Mouse (Mus musculus) midbrain, postnatal 0 days (tissue): ENCODE results near the gene Rtl9. TPM values are rescaled to one million over a fixed set of nuclear protein-coding genes. Genes with fewer than 3 reads are reported as not detected.
A peak's percentile ranks its signal among the peaks of the same experiment; 100 is the strongest.

Experiments
- ATAC-seq: fragments of 200-750 bp; cut with Nextera tagmentation; 2 replicates; pipeline ENCODE4 v1.8.0; 2017; ENCODE audit warnings: moderate number of reproducible peaks, mild to moderate bottlenecking, moderate TSS enrichment, moderate library complexity; ENCODE audit not compliant: low FRiP score
- DNase-seq: peaks from one replicate; pipeline ENCODE4 v3.0.0-alpha.2; 2015; ENCODE audit warnings: low spot score
- H3K27ac ChIP-seq: fragments of 300-500 bp; sonication (generic); 2 replicates; pipeline ENCODE4 v1.5.1; 2014; ENCODE audit warnings: low read depth, mild to moderate bottlenecking, low read length, mixed read lengths
- H3K27me3 ChIP-seq: fragments of 300-500 bp; sonication (generic); 2 replicates; pipeline ENCODE4 v1.6.1; 2014; ENCODE audit warnings: low read length, control low read depth, mixed read lengths; ENCODE audit not compliant: insufficient read depth
- H3K36me3 ChIP-seq: fragments of 300-500 bp; sonication (generic); 2 replicates; pipeline ENCODE4 v1.6.1; 2014; ENCODE audit warnings: low read length, control low read depth, mixed read lengths; ENCODE audit not compliant: insufficient read depth
- H3K4me1 ChIP-seq: fragments of 300-500 bp; sonication (generic); 2 replicates; pipeline ENCODE4 v1.6.1; 2014; ENCODE audit warnings: mild to moderate bottlenecking, control low read depth, antibody characterized with exemption, low read length, mixed read lengths; ENCODE audit not compliant: insufficient read depth
- H3K4me2 ChIP-seq: fragments of 300-500 bp; sonication (generic); 2 replicates; pipeline ENCODE4 v1.6.1; 2014; ENCODE audit warnings: low read depth, mild to moderate bottlenecking, low read length, mixed read lengths; ENCODE audit not compliant: poor library complexity, severe bottlenecking
- H3K4me3 ChIP-seq: fragments of 300-500 bp; sonication (generic); 2 replicates; pipeline ENCODE4 v1.5.1; 2014; ENCODE audit warnings: low read depth, mild to moderate bottlenecking, low read length, moderate library complexity
- H3K9ac ChIP-seq: fragments of 300-500 bp; sonication (generic); replicated peaks from 2 replicates; pipeline ENCODE4 v1.6.1; 2014; ENCODE audit warnings: mild to moderate bottlenecking, low read length, moderate library complexity, mixed read lengths; ENCODE audit not compliant: poor library complexity, severe bottlenecking
- H3K9me3 ChIP-seq: fragments of 300-500 bp; sonication (generic); 2 replicates; pipeline ENCODE4 v1.6.1; 2016; ENCODE audit warnings: low read length, control low read depth
- CTCF ChIP-seq: IDR thresholded peaks from 2 replicates; pipeline ENCODE4 v1.5.1; 2016; ENCODE audit warnings: antibody characterized with exemption, mild to moderate bottlenecking
- WGBS: fragments of 180-500 bp; shearing (Covaris S2); extraction: QIAGEN DNeasy Blood & Tissue Kit; methylation state at CpG from one replicate; pipeline ENCODE4 v1.1.7; 2014; 5-methylcytosine and 5-hydroxymethylcytosine counted together
- polyA plus RNA-seq: library from polyadenylated mRNA; unstranded; fragments of >200 nt; fragmentation: Nextera tagmentation; extraction: Ambion mirVana; gene quantifications from 2 replicates; pipeline ENCODE4 v1.2.1, GENCODE M21; 2015
- total RNA-seq: library from RNA; depleted of rRNA; stranded (reverse); fragments of >200 nt; gene quantifications from 2 replicates; pipeline ENCODE4 v1.2.3, GENCODE M21; 2014

Gene Rtl9
- total and polyA plus RNA-seq, 2 experiments from 2014 or later, result 1.4 to 3.5 TPM

DNA sequence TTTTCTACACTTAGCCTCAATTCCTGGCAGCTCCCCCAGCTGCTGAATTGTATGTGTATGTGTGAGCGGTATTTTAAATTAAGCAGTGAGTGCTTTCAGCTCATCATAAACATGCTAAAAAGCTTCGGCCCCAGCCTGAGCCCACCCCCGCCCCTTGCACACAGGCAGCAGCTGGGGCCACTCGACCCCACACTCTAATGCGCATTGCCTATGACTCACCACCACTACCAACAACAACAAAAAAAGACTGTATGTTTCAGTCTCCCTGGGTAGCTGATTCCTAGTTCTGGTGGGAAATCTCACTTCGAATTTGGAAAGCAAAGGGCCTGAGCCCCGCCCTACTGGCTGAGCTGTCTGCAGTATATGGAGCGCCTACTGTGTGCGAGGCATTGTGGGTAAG lies 35.1 kb upstream of the Rtl9 start:
- Histone ChIP-seq H3K4me1 (no peaks in the 10 kb centered on the region), H3K4me2 (no peak overlapping the region), H3K36me3 (no peaks in the 10 kb centered on the region), H3K9me3 (no peaks in the 10 kb centered on the region), H3K27me3 (peaks cover 5% of the 10 kb centered on the region; the same call in 1 of the 2 replicates), H3K4me3 (no peak overlapping the region), H3K9ac (no peak overlapping the region), H3K27ac (no peak overlapping the region)
- ATAC-seq, result no peak
- TF ChIP-seq CTCF, result no peak
- 80% methylated on average over 9 of the region's 9 CpGs for WGBS
- no peak for DNase-seq

DNA sequence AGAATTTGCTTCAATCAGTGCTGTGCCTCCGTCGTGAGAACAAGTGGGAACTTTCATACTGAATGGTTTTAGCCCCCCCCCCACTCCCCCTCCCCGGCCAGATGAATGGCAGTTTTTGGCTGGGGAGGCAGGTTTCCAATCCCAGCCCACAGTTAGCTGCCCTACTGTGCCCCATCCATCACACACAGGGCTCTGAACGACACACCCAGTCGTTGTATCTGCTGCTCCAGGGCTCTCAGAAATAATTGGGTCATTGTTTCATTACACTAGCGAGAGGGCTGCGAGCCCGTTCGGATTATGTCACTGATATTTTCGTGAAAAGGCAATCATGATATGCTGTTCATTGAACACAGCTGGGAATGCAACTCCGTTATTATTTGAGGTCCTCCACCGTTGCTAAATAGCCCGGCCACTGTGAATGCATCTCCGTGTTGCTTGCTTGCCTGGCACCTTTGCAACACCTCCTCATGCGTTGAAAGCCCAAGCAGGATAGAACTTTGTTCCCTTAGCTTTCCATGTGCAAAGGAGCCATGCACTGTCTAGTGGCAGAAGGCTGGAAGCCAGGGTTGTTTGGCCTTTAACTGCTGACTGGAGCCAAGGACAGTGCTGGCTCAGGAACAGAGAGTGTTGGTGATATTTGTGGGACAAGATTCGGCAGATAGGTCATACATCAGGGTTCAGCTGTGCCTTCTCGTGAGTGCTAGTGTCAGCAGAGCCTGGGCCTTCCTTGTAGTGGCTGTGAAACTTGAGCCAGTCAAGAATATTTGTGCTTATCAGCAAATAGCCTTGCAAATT lies 32.9 kb upstream of the Rtl9 start:
- H3K9me3 ChIP-seq, result no peaks in the 10 kb centered on the region
- H3K9ac ChIP-seq, result no peak overlapping the region
- H3K4me1 ChIP-seq, result no peaks in the 10 kb centered on the region
- no peak overlapping the region for H3K4me2 ChIP-seq
- TF ChIP-seq CTCF, result no peak
- no peak overlapping the region for H3K27ac ChIP-seq
- DNase-seq, result peak; percentile 9
- ATAC-seq, result peak; percentile 31; the same call in 1 of the 2 replicates
- WGBS, result 50% methylated on average over 17 of the region's 17 CpGs
- H3K4me3 ChIP-seq, result no peak overlapping the region
- H3K27me3 ChIP-seq, result peaks cover 5% of the 10 kb centered on the region; the same call in 1 of the 2 replicates
- no peaks in the 10 kb centered on the region for H3K36me3 ChIP-seq

DNA sequence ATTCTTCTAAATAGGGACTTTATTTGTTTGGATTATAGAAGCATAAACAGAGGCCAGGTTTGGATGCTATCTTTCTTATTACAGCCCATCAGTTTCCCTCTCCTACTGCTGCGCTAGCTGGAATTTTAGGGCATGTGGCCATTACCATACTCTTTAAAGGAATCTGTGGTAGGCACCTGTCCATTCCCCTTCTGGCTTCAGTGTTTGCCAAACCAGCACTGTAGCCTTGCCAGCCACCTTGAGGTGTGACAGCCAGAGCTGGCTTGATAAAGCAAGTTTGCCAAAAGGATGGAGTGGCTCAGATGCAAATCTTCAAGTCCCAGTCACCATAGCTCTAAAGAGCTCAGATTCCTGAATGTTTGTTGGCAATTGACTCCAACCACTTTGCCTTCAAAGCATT lies 32.3 kb upstream of the Rtl9 start:
- Histone ChIP-seq H3K27me3 (peaks cover 5% of the 10 kb centered on the region; the same call in 1 of the 2 replicates), H3K4me2 (no peak overlapping the region), H3K9me3 (no peaks in the 10 kb centered on the region), H3K27ac (no peak overlapping the region), H3K4me1 (no peaks in the 10 kb centered on the region), H3K9ac (no peak overlapping the region), H3K36me3 (no peaks in the 10 kb centered on the region), H3K4me3 (no peak overlapping the region)
- no peak for DNase-seq
- TF ChIP-seq CTCF, result no peak
- 89% methylated on average over 1 of the region's 1 CpGs for WGBS
- ATAC-seq, result no peak

DNA sequence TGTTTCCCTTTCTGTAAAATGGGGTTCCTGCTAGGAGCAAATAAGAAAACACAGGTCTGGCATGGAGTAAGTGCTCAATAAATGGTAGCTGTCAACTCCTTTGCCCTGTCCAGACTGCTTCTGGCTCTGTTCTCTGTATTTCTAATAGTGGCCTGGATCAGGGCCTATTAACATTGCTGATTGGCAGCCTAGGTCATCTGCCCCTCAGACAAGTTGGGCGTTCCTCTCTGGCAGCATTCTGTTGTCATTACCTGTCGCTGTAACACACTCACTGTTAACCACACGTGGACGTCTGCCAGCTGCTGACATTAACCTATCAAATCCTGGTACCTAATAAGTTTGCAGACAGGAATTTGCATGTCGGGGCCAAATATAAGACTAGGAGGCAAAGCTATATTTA lies 31.8 kb upstream of the Rtl9 start:
- H3K4me2 ChIP-seq, result no peak overlapping the region
- ATAC-seq (no peak), DNase-seq (no peak)
- H3K9ac ChIP-seq, result no peak overlapping the region
- TF ChIP-seq CTCF, result no peak
- H3K27me3 ChIP-seq, result peaks cover 5% of the 10 kb centered on the region; the same call in 1 of the 2 replicates
- WGBS, result 77% methylated on average over 5 of the region's 5 CpGs
- no peaks in the 10 kb centered on the region for H3K4me1 ChIP-seq
- no peak overlapping the region for H3K4me3 ChIP-seq
- H3K9me3 ChIP-seq, result no peaks in the 10 kb centered on the region
- H3K27ac ChIP-seq, result no peak overlapping the region
- H3K36me3 ChIP-seq, result no peaks in the 10 kb centered on the region

DNA sequence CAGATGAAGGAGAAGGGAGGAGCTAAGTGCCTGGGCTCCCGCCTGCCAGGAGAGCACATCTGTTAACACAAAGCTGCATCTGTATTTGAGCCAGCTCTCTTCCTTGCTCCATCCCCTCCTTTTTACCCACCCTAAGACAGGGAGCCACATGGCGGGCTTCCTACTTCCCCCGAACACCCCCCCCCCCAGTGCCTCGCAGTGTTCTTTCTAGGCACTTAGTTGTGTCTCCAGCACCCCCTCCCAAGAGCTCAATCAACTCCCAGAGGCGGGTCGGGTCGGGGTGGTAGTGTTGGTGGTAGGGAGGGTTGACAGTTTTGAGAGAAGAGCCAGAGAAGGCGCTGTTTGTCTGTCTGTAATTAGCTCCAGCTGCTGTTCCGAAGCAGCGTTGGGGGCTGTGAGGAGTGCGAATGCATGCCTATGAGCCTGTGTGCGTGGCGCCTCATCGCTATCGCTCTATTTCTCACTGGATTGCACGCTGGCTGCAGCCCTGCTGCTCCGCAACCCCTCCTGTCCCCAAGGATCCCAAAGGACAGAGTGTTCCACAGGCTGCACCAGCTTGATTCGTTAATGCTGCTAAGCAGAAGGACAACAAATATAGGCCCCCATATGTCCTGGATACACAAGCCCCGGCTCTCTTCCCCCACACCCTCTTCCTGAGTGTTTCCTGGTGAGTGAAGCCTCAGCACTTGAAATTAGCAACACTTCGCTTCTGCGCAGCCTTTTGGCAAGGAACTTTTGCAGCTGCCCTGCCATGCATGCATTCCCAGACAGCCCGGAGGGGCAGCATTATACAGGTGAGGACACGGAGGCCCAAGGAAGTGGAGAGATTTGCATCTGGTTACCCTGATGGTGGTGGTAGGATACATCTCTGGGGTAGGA lies 18.7 kb upstream of the Rtl9 start:
- H3K27me3 ChIP-seq, result peaks cover 8% of the 10 kb centered on the region; the same call in 1 of the 2 replicates
- H3K9ac ChIP-seq, result no peak overlapping the region
- ATAC-seq (peak; percentile 52; the same call in 1 of the 2 replicates), DNase-seq (peak; percentile 32)
- H3K36me3 ChIP-seq, result no peaks in the 10 kb centered on the region
- TF ChIP-seq CTCF, result no peak
- no peak overlapping the region for H3K27ac ChIP-seq
- WGBS, result 25% methylated on average over 21 of the region's 23 CpGs
- H3K4me3 ChIP-seq, result peak overlapping the region; percentile 31
- H3K9me3 ChIP-seq, result no peaks in the 10 kb centered on the region
- H3K4me1 ChIP-seq, result 0 out of 2 replicates have a peak, but pooled peaks cover 3% of the 10 kb centered on the region
- peak overlapping the region; percentile 61 for H3K4me2 ChIP-seq
